17 mouse cellular contexts compared by ENCODE assay signal in genomic region chr2:174636750-174637149, GRCm38 (mm10). TPM values are rescaled to one million over a fixed set of nuclear protein-coding genes. Genes with fewer than 3 reads are reported as not detected.
DNase-seq lines count a peak whose midpoint lies in the region; ATAC-seq and TF ChIP-seq lines count a peak whose summit lies in the region.
"Had no signal": no experiment of that assay in that cellular context is flagged by ENCODE, and none has a peak within 500 bp of the region (broad histone marks: within the 10 kb centered on the region; RNA-seq: fewer than 3 reads in every experiment).

No protein-coding gene starts in this region.

- no peak for TF ChIP-seq CTCF in lung, adult 2 months (IDR thresholded peaks at IDR 0.05; ENCODE audit: insufficient read depth, low read length)

- no peak overlapping the region for H3K9ac ChIP-seq in heart, embryonic 12.5 days
- no peak overlapping the region for H3K9ac ChIP-seq in lung, embryonic 16.5 days (ENCODE audit: low read length)
- no peak overlapping the region for H3K9ac ChIP-seq in heart, embryonic 13.5 days
- no peak overlapping the region for H3K9ac ChIP-seq in liver, embryonic 11.5 days (ENCODE audit: low read depth, low read length)
- H3K9ac ChIP-seq: hindbrain, embryonic 12.5 days; liver, postnatal 0 days had no signal

- H3K4me3 ChIP-seq in heart, embryonic 12.5 days, result no peak overlapping the region
- H3K4me3 ChIP-seq in lung, embryonic 16.5 days (ENCODE audit: low read length), result no peak overlapping the region
- no peak overlapping the region for H3K4me3 ChIP-seq in lung, adult 2 months (replicated peaks; ENCODE audit: extremely low read depth, low read depth, low read length)
- H3K4me3 ChIP-seq in heart, embryonic 13.5 days, result no peak overlapping the region
- no peak overlapping the region for H3K4me3 ChIP-seq in liver, embryonic 11.5 days (ENCODE audit: low read depth, low read length)
- H3K4me3 ChIP-seq: hindbrain, embryonic 12.5 days had no signal

- no peak for TF ChIP-seq POLR2A in lung, adult 2 months (IDR thresholded peaks at IDR 0.05; ENCODE audit: borderline replicate concordance, extremely low read depth, low read depth, low read length)

- H3K36me3 ChIP-seq in heart, embryonic 12.5 days, result no peaks in the 10 kb centered on the region
- no peaks in the 10 kb centered on the region for H3K36me3 ChIP-seq in lung, embryonic 16.5 days (ENCODE audit: control insufficient read depth, insufficient read depth, low read length)
- no peaks in the 10 kb centered on the region for H3K36me3 ChIP-seq in heart, embryonic 13.5 days
- H3K36me3 ChIP-seq in liver, embryonic 11.5 days (ENCODE audit: control insufficient read depth, insufficient read depth, low read length), result no peaks in the 10 kb centered on the region
- H3K36me3 ChIP-seq: hindbrain, embryonic 12.5 days had no signal

- H3K27me3 ChIP-seq in heart, embryonic 12.5 days (replicated peaks), result no peaks in the 10 kb centered on the region
- no peaks in the 10 kb centered on the region for H3K27me3 ChIP-seq in lung, embryonic 16.5 days (ENCODE audit: control insufficient read depth, insufficient read depth, low read depth, low read length)
- no peaks in the 10 kb centered on the region for H3K27me3 ChIP-seq in heart, embryonic 13.5 days (replicated peaks)
- no peaks in the 10 kb centered on the region for H3K27me3 ChIP-seq in liver, embryonic 11.5 days (replicated peaks; ENCODE audit: control insufficient read depth, insufficient read depth, low read length)
- H3K27me3 ChIP-seq: hindbrain, embryonic 12.5 days had no signal

- no peak overlapping the region for H3K4me2 ChIP-seq in heart, embryonic 12.5 days
- H3K4me2 ChIP-seq in lung, embryonic 16.5 days (ENCODE audit: low read depth, low read length), result no peak overlapping the region
- H3K4me2 ChIP-seq in heart, embryonic 13.5 days, result no peak overlapping the region
- no peak overlapping the region for H3K4me2 ChIP-seq in liver, embryonic 11.5 days
- H3K4me2 ChIP-seq: hindbrain, embryonic 12.5 days had no signal

- peaks cover 5% of the 10 kb centered on the region; the same call in 1 of the 2 replicates for H3K4me1 ChIP-seq in heart, embryonic 12.5 days (replicated peaks)
- H3K4me1 ChIP-seq in lung, embryonic 16.5 days (replicated peaks; ENCODE audit: control insufficient read depth, insufficient read depth, low read length), result no peaks in the 10 kb centered on the region
- no peaks in the 10 kb centered on the region for H3K4me1 ChIP-seq in lung, adult 2 months (ENCODE audit: control insufficient read depth, insufficient read depth, low read length)
- peaks cover 3% of the 10 kb centered on the region; the same call in 1 of the 2 replicates for H3K4me1 ChIP-seq in heart, embryonic 13.5 days
- no peaks in the 10 kb centered on the region for H3K4me1 ChIP-seq in liver, embryonic 11.5 days (replicated peaks; ENCODE audit: control insufficient read depth, insufficient read depth, low read length)
- H3K4me1 ChIP-seq: hindbrain, embryonic 12.5 days had no signal

- peak; percentile 26 to 71 for DNase-seq in heart, adult 18-20 months
- no peak for DNase-seq in lung, adult 2 months
- no peak for DNase-seq in urinary bladder, postnatal 4 days (ENCODE audit: low spot score in 2 of 2)
- DNase-seq in liver, embryonic 11.5 days (ENCODE audit: low spot score), result no peak
- DNase-seq: adrenal gland, adult 2 months; cerebellum, adult 2 months; liver, postnatal 0 days; midbrain, embryonic 14.5 days; thymus, adult 2 months had no signal

- WGBS in heart, embryonic 12.5 days, result 14% methylated on average over 1 of the region's 1 CpGs
- 8% methylated on average over 1 of the region's 1 CpGs for WGBS in lung, embryonic 16.5 days
- WGBS in lung, adult 2 months, result 23% methylated on average over 1 of the region's 1 CpGs
- 23% methylated on average over 1 of the region's 1 CpGs for WGBS in heart, embryonic 13.5 days
- 0% methylated on average over 1 of the region's 1 CpGs for WGBS in liver, embryonic 11.5 days

- H3K9me3 ChIP-seq in heart, embryonic 12.5 days (replicated peaks), result no peaks in the 10 kb centered on the region; the same call in 1 of the 2 replicates
- H3K9me3 ChIP-seq in lung, embryonic 16.5 days (ENCODE audit: control insufficient read depth, low read length), result no peaks in the 10 kb centered on the region
- H3K9me3 ChIP-seq in heart, embryonic 13.5 days, result no peaks in the 10 kb centered on the region
- H3K9me3 ChIP-seq in liver, embryonic 11.5 days (ENCODE audit: control insufficient read depth, low read length), result no peaks in the 10 kb centered on the region
- H3K9me3 ChIP-seq: hindbrain, embryonic 12.5 days had no signal

- no peak for ATAC-seq in heart, embryonic 12.5 days (ENCODE audit: insufficient number of reproducible peaks, low FRiP score)
- ATAC-seq in lung, embryonic 16.5 days (ENCODE audit: low read depth), result 0 out of 2 replicates have a peak, but pooled peaks have one; percentile 49
- ATAC-seq in heart, embryonic 13.5 days (ENCODE audit: extremely low read depth, insufficient number of reproducible peaks, low FRiP score, low TSS enrichment), result no peak
- peak; percentile 16; the same call in 1 of the 2 replicates for ATAC-seq in megakaryocyte progenitor cell, adult 5-6 weeks (replicated peaks; ENCODE audit: poor library complexity)
- ATAC-seq in liver, embryonic 11.5 days (replicated peaks; ENCODE audit: low FRiP score), result no peak
- ATAC-seq: forebrain, embryonic 14.5 days; liver, postnatal 0 days had no signal

- H3K27ac ChIP-seq in heart, embryonic 12.5 days (ENCODE audit: poor library complexity, severe bottlenecking), result no peak overlapping the region
- H3K27ac ChIP-seq in lung, embryonic 16.5 days (ENCODE audit: low read length), result no peak overlapping the region
- H3K27ac ChIP-seq in heart, embryonic 13.5 days (replicated peaks), result peak overlapping the region; percentile 32
- no peak overlapping the region for H3K27ac ChIP-seq in liver, embryonic 11.5 days (ENCODE audit: low read depth, low read length)
- H3K27ac ChIP-seq: hindbrain, embryonic 12.5 days had no signal

RNA-seq across cellular contexts. Expression of gene Zfp831, which starts 6.6 kb away (rescaled TPM):
- under 1 TPM; 0.07 to 0.59 TPM for total RNA-seq in heart, adult 18-20 months (2021)
- polyA plus RNA-seq in heart, embryonic 12.5 days (2016; fragmentation: Nextera tagmentation; extraction: Ambion mirVana), result not detected in 2 replicates
- not detected in 2 replicates for polyA plus RNA-seq in lung, embryonic 16.5 days (2015; fragmentation: Nextera tagmentation; extraction: Ambion mirVana)
- polyA plus RNA-seq in lung, adult 2 months (2012; rRNA removed), result 0.53 and 0.65 TPM in 2 replicates
- 0.01 TPM in 1 of 2 replicates, not detected in the other for polyA plus RNA-seq in heart, embryonic 13.5 days (2015; fragmentation: Nextera tagmentation; extraction: Ambion mirVana)
- 0.76 and 1.5 TPM in 2 replicates for total RNA-seq in megakaryocyte progenitor cell, adult 5-6 weeks (2015)
- 0.67 and 1.1 TPM in 2 replicates for total RNA-seq in megakaryocyte progenitor cell, adult 5-6 weeks (2017)
- 0.01 TPM in 1 of 2 replicates, not detected in the other for polyA plus RNA-seq in liver, embryonic 11.5 days (2014; fragmentation: Nextera tagmentation; extraction: Ambion mirVana)
- total RNA-seq: ES-E14 had no signal
- polyA plus RNA-seq: forebrain, embryonic 14.5 days; intestine, embryonic 14.5 days; midbrain, embryonic 14.5 days had no signal

Comparison
In these comparisons a context has a peak if more than half of its experiments do, and no peak if none do; other contexts are left out.
1. DNase-seq: peak in heart, adult 18-20 months (2 of 2); none in lung, adult 2 months (single experiment), urinary bladder, postnatal 4 days (0 of 2) and liver, embryonic 11.5 days (single experiment).
2. ATAC-seq: peak in lung, embryonic 16.5 days (single experiment) and megakaryocyte progenitor cell, adult 5-6 weeks (single experiment); none in heart, embryonic 12.5 days (single experiment), heart, embryonic 13.5 days (single experiment) and liver, embryonic 11.5 days (single experiment).